Mouse (Mus musculus): ENCODE data around the gene Ogfr. TPM values are rescaled to one million over a fixed set of nuclear protein-coding genes. Genes with fewer than 3 reads are reported as not detected.

Ogfr gene
- polyA plus RNA-seq, 1 experiment from 2014 or later, result 22.5 TPM

- Histone ChIP-seq H3K27ac (ENCODE audit: low read length) (no peak within 1 kb of the TSS), H3K9ac (ENCODE audit: low read depth, low read length) (no peak within 1 kb of the TSS), H3K27me3 (ENCODE audit: control insufficient read depth, insufficient read depth, low read depth, low read length) (peaks cover 32% of the 10 kb centered on the region), H3K4me1 (ENCODE audit: control insufficient read depth, low read depth, low read length) (no peaks in the 10 kb centered on the region; the same call in 1 of the 2 replicates), H3K4me3 (ENCODE audit: low read depth, low read length) (peak within 1 kb of the TSS; percentile 15; the same call in 1 of the 2 replicates), H3K4me2 (ENCODE audit: low read depth, low read length) (peak within 1 kb of the TSS; percentile 39), H3K36me3 (ENCODE audit: control insufficient read depth, insufficient read depth) (no peaks in the 10 kb centered on the region), H3K9me3 (replicated peaks; ENCODE audit: control insufficient read depth, low read length) (peaks cover 8% of the 10 kb centered on the region)
- 0 out of 2 replicates have a peak, but pooled peaks have one; percentile 7 for ATAC-seq (ENCODE audit: low read depth)
- 16% methylated on average over 29 of the region's 56 CpGs for WGBS (ENCODE audit: insufficient replicate concordance)
These were observed 53.7 kb downstream of the Ogfr start, which contains the start of gene Tcfl5 for GRCm38 (mm10) chr2:180642555-180643260. Tcfl5 (minus strand) TSS chr2:180642708.

GRCm38 (mm10) chr2:180643626-180644025 lies 54.6 kb downstream of the Ogfr start:
- H3K36me3 ChIP-seq (ENCODE audit: control insufficient read depth, insufficient read depth), result no peaks in the 10 kb centered on the region
- no peak overlapping the region for H3K27ac ChIP-seq (ENCODE audit: low read length)
- ATAC-seq (ENCODE audit: low read depth), result no peak
- H3K4me2 ChIP-seq (ENCODE audit: low read depth, low read length), result no peak overlapping the region
- no peak overlapping the region for H3K4me3 ChIP-seq (ENCODE audit: low read depth, low read length)
- peaks cover 32% of the 10 kb centered on the region for H3K27me3 ChIP-seq (ENCODE audit: control insufficient read depth, insufficient read depth, low read depth, low read length)
- H3K4me1 ChIP-seq (ENCODE audit: control insufficient read depth, low read depth, low read length), result no peaks in the 10 kb centered on the region; the same call in 1 of the 2 replicates
- H3K9me3 ChIP-seq (replicated peaks; ENCODE audit: control insufficient read depth, low read length), result peaks cover 8% of the 10 kb centered on the region
- no peak overlapping the region for H3K9ac ChIP-seq (ENCODE audit: low read depth, low read length)

Other genes starting within 250 kb of the Ogfr start
- gene Slco4a1, start 133.0 kb upstream of the Ogfr start, polyA plus RNA-seq (2015; fragmentation: Nextera tagmentation; extraction: Ambion mirVana), result 0.84 and 0.86 TPM in 2 replicates
- gene Ntsr1, start 89.3 kb upstream of the Ogfr start, polyA plus RNA-seq (2015; fragmentation: Nextera tagmentation; extraction: Ambion mirVana), result 0.02 TPM in 1 of 2 replicates, not detected in the other
- 6.6 and 7.4 TPM in 2 replicates for gene Mrgbp, start 7.9 kb upstream of the Ogfr start, polyA plus RNA-seq (2015; fragmentation: Nextera tagmentation; extraction: Ambion mirVana)
- 0.78 and 1.3 TPM in 2 replicates for gene Col9a3, start 8.5 kb downstream of the Ogfr start, polyA plus RNA-seq (2015; fragmentation: Nextera tagmentation; extraction: Ambion mirVana)
- 0.07 TPM in 1 of 2 replicates, not detected in the other for gene Tcfl5, start 53.5 kb downstream of the Ogfr start, polyA plus RNA-seq (2015; fragmentation: Nextera tagmentation; extraction: Ambion mirVana)
- 12.6 and 12.9 TPM in 2 replicates for gene Dido1, start 120.8 kb downstream of the Ogfr start, polyA plus RNA-seq (2015; fragmentation: Nextera tagmentation; extraction: Ambion mirVana)
- 101 and 112 TPM in 2 replicates for gene Gid8, start 120.9 kb downstream of the Ogfr start, polyA plus RNA-seq (2015; fragmentation: Nextera tagmentation; extraction: Ambion mirVana)
- 10.4 and 10.8 TPM in 2 replicates for gene Slc17a9, start 136.0 kb downstream of the Ogfr start, polyA plus RNA-seq (2015; fragmentation: Nextera tagmentation; extraction: Ambion mirVana)
- gene Bhlhe23, start 187.7 kb downstream of the Ogfr start, polyA plus RNA-seq (2015; fragmentation: Nextera tagmentation; extraction: Ambion mirVana), result not detected in 2 replicates

Measured in liver, embryonic 16.5 days (tissue).